Mouse (Mus musculus): Measurements from ENCODE around the gene Tbc1d2.

The Tbc1d2 gene

GRCm38 (mm10) chr4:46650086-46650753 lies at the start of gene Tbc1d2:
TSS of gene Tbc1d2 (minus strand) at chr4:46650209.
- peak; percentile 95 to 97 for DNase-seq

- DNase-seq, result peak; percentile 63 to 67
Measured at GRCm38 (mm10) chr4:46696467-46696866, 46.5 kb upstream of the Tbc1d2 start.

- DNase-seq, result peak; percentile 88 to 89
Measured at GRCm38 (mm10) chr4:46690565-46690964, 40.6 kb upstream of the Tbc1d2 start.

- peak in 1 of 2 experiments; percentile 42 for DNase-seq
Measured at GRCm38 (mm10) chr4:46690023-46690420, 40.0 kb upstream of the Tbc1d2 start.

- peak; percentile 94 for DNase-seq
Measured at GRCm38 (mm10) chr4:46689397-46690022, 39.5 kb upstream of the Tbc1d2 start.

- DNase-seq, result no peak
Measured at GRCm38 (mm10) chr4:46688213-46688832, 38.3 kb upstream of the Tbc1d2 start.

GRCm38 (mm10) chr4:46684160-46684559 lies 34.2 kb upstream of the Tbc1d2 start:
- peak; percentile 59 to 63 for DNase-seq

- DNase-seq, result no peak
Measured at GRCm38 (mm10) chr4:46676646-46677045, 26.6 kb upstream of the Tbc1d2 start.

GRCm38 (mm10) chr4:46675992-46676391 lies 26.0 kb upstream of the Tbc1d2 start:
- no peak for DNase-seq

- no peak for DNase-seq
Measured at GRCm38 (mm10) chr4:46675272-46675785, 25.3 kb upstream of the Tbc1d2 start.

GRCm38 (mm10) chr4:46668620-46669019 lies 18.6 kb upstream of the Tbc1d2 start:
- DNase-seq, result no peak

- no peak for DNase-seq
Measured at GRCm38 (mm10) chr4:46666420-46666819, 16.4 kb upstream of the Tbc1d2 start.

GRCm38 (mm10) chr4:46665371-46665774 lies 15.4 kb upstream of the Tbc1d2 start:
- peak; percentile 38 to 63 for DNase-seq

GRCm38 (mm10) chr4:46664123-46665009 lies 14.4 kb upstream of the Tbc1d2 start:
- peak in 1 of 2 experiments; percentile 33 for DNase-seq

- DNase-seq, result no peak
Measured at GRCm38 (mm10) chr4:46661433-46661832, 11.4 kb upstream of the Tbc1d2 start.

- DNase-seq, result peak; percentile 59 to 60
Measured at GRCm38 (mm10) chr4:46658946-46659345, 8.9 kb upstream of the Tbc1d2 start.

- peak; percentile 91 to 94 for DNase-seq
Measured at GRCm38 (mm10) chr4:46657116-46657515, 7.1 kb upstream of the Tbc1d2 start.

GRCm38 (mm10) chr4:46655956-46656355 lies 5.9 kb upstream of the Tbc1d2 start:
- DNase-seq, result no peak

GRCm38 (mm10) chr4:46655298-46655697 lies 5.3 kb upstream of the Tbc1d2 start:
- DNase-seq, result no peak

- DNase-seq, result no peak
Measured at GRCm38 (mm10) chr4:46649161-46649560, 848 bp downstream of the Tbc1d2 start.

GRCm38 (mm10) chr4:46643676-46644112 lies 6.3 kb downstream of the Tbc1d2 start:
- no peak for DNase-seq

- no peak for DNase-seq
Measured at GRCm38 (mm10) chr4:46642924-46643675, 6.9 kb downstream of the Tbc1d2 start.
